Mouse (Mus musculus) heart, postnatal 0 days (tissue): Measurements from ENCODE around the gene Tns3.

Experiments
- CTCF ChIP-seq: IDR thresholded peaks from 2 replicates; pipeline ENCODE4 v1.5.1; 2016; ENCODE audit warnings: antibody characterized with exemption, control low read depth, low read depth
- EP300 ChIP-seq: IDR thresholded peaks from 2 replicates; pipeline ENCODE4 v1.6.1; 2016; ENCODE audit warnings: antibody characterized with exemption, low read depth

GRCm38 (mm10) chr11:8678260-8678995 lies 14.1 kb upstream of the Tns3 start:
- TF ChIP-seq CTCF = no peak
- TF ChIP-seq EP300 = no peak
